Mouse (Mus musculus): ENCODE measurements at regions not wholly inside any gene's neighbourhood (a gene's known extent, or its start where the extent isn't known, plus 50 kb on each side); places are given as distances from the start of the nearest gene placed in this dataset.

GRCm38 (mm10) chr7:72362690-72363089 lies 56.3 kb upstream of the Mctp2 start:
- H3K4me3 ChIP-seq (ENCODE audit: low read depth, low read length) = no peak overlapping the region
- no peak overlapping the region for H3K27ac ChIP-seq (ENCODE audit: insufficient read depth, low read depth, low read length)
- H3K27me3 ChIP-seq (ENCODE audit: control insufficient read depth, insufficient read depth, low read length) = no peaks in the 10 kb centered on the region
- H3K36me3 ChIP-seq (ENCODE audit: control insufficient read depth, insufficient read depth, low read length) = no peaks in the 10 kb centered on the region
- TF ChIP-seq POLR2A (IDR thresholded peaks at IDR 0.05; ENCODE audit: low read depth, low read length) (no peak), CTCF (IDR thresholded peaks at IDR 0.05; ENCODE audit: extremely low read depth, insufficient read length, insufficient replicate concordance, low read depth, low read length) (peak; percentile 89; the same call in 1 of the 2 replicates)
- WGBS = 9% methylated on average over 3 of the region's 3 CpGs
- H3K4me1 ChIP-seq (ENCODE audit: control insufficient read depth, insufficient read depth, insufficient read length, low read length) = no peaks in the 10 kb centered on the region

- Histone ChIP-seq H3K4me3 (ENCODE audit: low read depth, low read length) (no peak overlapping the region), H3K4me1 (ENCODE audit: control insufficient read depth, insufficient read depth, insufficient read length, low read length) (no peaks in the 10 kb centered on the region), H3K27me3 (ENCODE audit: control insufficient read depth, insufficient read depth, low read length) (no peaks in the 10 kb centered on the region), H3K27ac (ENCODE audit: insufficient read depth, low read depth, low read length) (no peak overlapping the region), H3K36me3 (ENCODE audit: control insufficient read depth, insufficient read depth, low read length) (no peaks in the 10 kb centered on the region)
- WGBS = 41% methylated on average over 7 of the region's 7 CpGs
- TF ChIP-seq CTCF (IDR thresholded peaks at IDR 0.05; ENCODE audit: extremely low read depth, insufficient read length, insufficient replicate concordance, low read depth, low read length) (peak; percentile 25; the same call in 1 of the 2 replicates), POLR2A (IDR thresholded peaks at IDR 0.05; ENCODE audit: low read depth, low read length) (no peak)
Observed at GRCm38 (mm10) chr7:72391323-72391722, 84.9 kb upstream of the Mctp2 start.

DNA sequence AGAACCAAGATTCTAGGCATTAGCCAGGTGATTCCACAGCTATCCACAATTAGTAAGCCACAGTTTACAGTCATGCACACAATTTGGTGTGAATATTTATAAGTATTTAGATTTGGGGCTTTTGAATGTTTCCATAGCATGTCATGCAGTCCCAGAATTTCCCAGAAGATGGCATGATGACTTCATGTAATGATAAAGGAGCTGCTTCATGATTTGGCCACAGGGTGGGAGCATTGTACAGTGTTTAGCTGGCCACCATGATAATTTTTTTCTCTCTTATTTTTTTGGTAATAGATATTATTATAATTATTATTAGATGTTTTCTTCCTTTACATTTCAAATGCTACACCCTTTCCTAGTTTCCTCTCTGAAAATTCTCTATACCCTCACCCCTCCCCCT lies 93.6 kb upstream of the Mctp2 start:
- no peaks in the 10 kb centered on the region for H3K4me1 ChIP-seq (ENCODE audit: control insufficient read depth, insufficient read depth, insufficient read length, low read length)
- TF ChIP-seq POLR2A (IDR thresholded peaks at IDR 0.05; ENCODE audit: low read depth, low read length) = no peak
- TF ChIP-seq CTCF (IDR thresholded peaks at IDR 0.05; ENCODE audit: extremely low read depth, insufficient read length, insufficient replicate concordance, low read depth, low read length) = no peak

DNA sequence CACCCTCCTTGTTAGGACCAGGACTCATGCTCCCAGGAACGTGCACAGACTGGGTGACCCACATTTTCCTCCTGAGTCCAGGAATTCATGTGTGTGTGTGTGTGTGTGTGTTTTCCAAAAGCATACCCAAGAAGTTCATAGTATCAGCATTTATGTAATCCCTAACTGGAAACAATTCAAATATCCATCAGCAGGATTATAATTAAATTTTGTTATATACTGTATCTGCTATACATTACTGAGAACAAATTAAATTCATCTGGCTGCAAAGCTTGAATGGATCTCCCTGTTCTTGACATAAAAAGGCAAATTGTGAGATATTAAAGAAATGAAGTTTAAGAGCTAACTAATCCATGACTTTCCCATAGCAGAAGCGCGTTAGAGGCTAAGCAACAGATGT lies 99.7 kb upstream of the Mctp2 start:
- H3K27me3 ChIP-seq (ENCODE audit: control insufficient read depth, insufficient read depth, low read length) = no peaks in the 10 kb centered on the region
- TF ChIP-seq CTCF (IDR thresholded peaks at IDR 0.05; ENCODE audit: extremely low read depth, insufficient read length, insufficient replicate concordance, low read depth, low read length) = no peak
- TF ChIP-seq POLR2A (IDR thresholded peaks at IDR 0.05; ENCODE audit: low read depth, low read length) = no peak
- H3K4me3 ChIP-seq (ENCODE audit: low read depth, low read length) = no peak overlapping the region
- no peak overlapping the region for H3K27ac ChIP-seq (ENCODE audit: insufficient read depth, low read depth, low read length)
- no peaks in the 10 kb centered on the region for H3K36me3 ChIP-seq (ENCODE audit: control insufficient read depth, insufficient read depth, low read length)
- 89% methylated on average over 3 of the region's 3 CpGs for WGBS
- H3K4me1 ChIP-seq (ENCODE audit: control insufficient read depth, insufficient read depth, insufficient read length, low read length) = no peaks in the 10 kb centered on the region

More for the DNA sequence above, 93.6 kb upstream of the Mctp2 start:
- H3K27ac ChIP-seq (ENCODE audit: insufficient read depth, low read depth, low read length) = no peak overlapping the region
- H3K27me3 ChIP-seq (ENCODE audit: control insufficient read depth, insufficient read depth, low read length) = no peaks in the 10 kb centered on the region
- H3K36me3 ChIP-seq (ENCODE audit: control insufficient read depth, insufficient read depth, low read length) = no peaks in the 10 kb centered on the region
- H3K4me3 ChIP-seq (ENCODE audit: low read depth, low read length) = no peak overlapping the region

GRCm38 (mm10) chr7:72408409-72408986 lies 102.1 kb upstream of the Mctp2 start:
- Histone ChIP-seq H3K36me3 (ENCODE audit: control insufficient read depth, insufficient read depth, low read length) (no peaks in the 10 kb centered on the region), H3K27me3 (ENCODE audit: control insufficient read depth, insufficient read depth, low read length) (no peaks in the 10 kb centered on the region), H3K4me3 (ENCODE audit: low read depth, low read length) (no peak overlapping the region), H3K4me1 (ENCODE audit: control insufficient read depth, insufficient read depth, insufficient read length, low read length) (no peaks in the 10 kb centered on the region), H3K27ac (ENCODE audit: insufficient read depth, low read depth, low read length) (no peak overlapping the region)
- TF ChIP-seq POLR2A (IDR thresholded peaks at IDR 0.05; ENCODE audit: low read depth, low read length) = no peak
- TF ChIP-seq CTCF (IDR thresholded peaks at IDR 0.05; ENCODE audit: extremely low read depth, insufficient read length, insufficient replicate concordance, low read depth, low read length) = no peak
- 25% methylated on average over 6 of the region's 6 CpGs for WGBS

GRCm38 (mm10) chr7:72438552-72438951 lies 132.1 kb upstream of the Mctp2 start:
- TF ChIP-seq CTCF (IDR thresholded peaks at IDR 0.05; ENCODE audit: extremely low read depth, insufficient read length, insufficient replicate concordance, low read depth, low read length) (no peak), POLR2A (IDR thresholded peaks at IDR 0.05; ENCODE audit: low read depth, low read length) (no peak)
- 23% methylated on average over 2 of the region's 2 CpGs for WGBS
- no peak overlapping the region for H3K4me3 ChIP-seq (ENCODE audit: low read depth, low read length)
- no peaks in the 10 kb centered on the region for H3K4me1 ChIP-seq (ENCODE audit: control insufficient read depth, insufficient read depth, insufficient read length, low read length)
- H3K27ac ChIP-seq (ENCODE audit: insufficient read depth, low read depth, low read length) = no peak overlapping the region
- H3K27me3 ChIP-seq (ENCODE audit: control insufficient read depth, insufficient read depth, low read length) = no peaks in the 10 kb centered on the region
- H3K36me3 ChIP-seq (ENCODE audit: control insufficient read depth, insufficient read depth, low read length) = no peaks in the 10 kb centered on the region

- Histone ChIP-seq H3K27me3 (ENCODE audit: control insufficient read depth, insufficient read depth, low read length) (no peaks in the 10 kb centered on the region), H3K4me1 (ENCODE audit: control insufficient read depth, insufficient read depth, insufficient read length, low read length) (no peaks in the 10 kb centered on the region), H3K36me3 (ENCODE audit: control insufficient read depth, insufficient read depth, low read length) (no peaks in the 10 kb centered on the region), H3K27ac (ENCODE audit: insufficient read depth, low read depth, low read length) (no peak overlapping the region), H3K4me3 (ENCODE audit: low read depth, low read length) (no peak overlapping the region)
- 75% methylated on average over 5 of the region's 5 CpGs for WGBS
- no peak for TF ChIP-seq CTCF (IDR thresholded peaks at IDR 0.05; ENCODE audit: extremely low read depth, insufficient read length, insufficient replicate concordance, low read depth, low read length)
- no peak for TF ChIP-seq POLR2A (IDR thresholded peaks at IDR 0.05; ENCODE audit: low read depth, low read length)
Observed at GRCm38 (mm10) chr7:72442001-72442400, 135.6 kb upstream of the Mctp2 start.
